In genomic region chr1:51947116-51947515, GRCm38 (mm10) we compare ENCODE assay signal across 28 mouse cellular contexts. TPM values are rescaled to one million over a fixed set of nuclear protein-coding genes. Genes with fewer than 3 reads are reported as not detected.
A peak's percentile ranks its signal among the peaks of the same experiment; 100 is the strongest.
DNase-seq lines count a peak whose midpoint lies in the region; ATAC-seq and TF ChIP-seq lines count a peak whose summit lies in the region.
"Had no signal": no experiment of that assay in that cellular context is flagged by ENCODE, and none has a peak within 500 bp of the region (broad histone marks: within the 10 kb centered on the region; RNA-seq: fewer than 3 reads in every experiment).

No protein-coding gene starts in this region.

- no peak for TF ChIP-seq CTCF in hindbrain, postnatal 0 days (IDR thresholded peaks at IDR 0.05; ENCODE audit: low read depth)

- H3K4me1 ChIP-seq in hindbrain, postnatal 0 days (ENCODE audit: insufficient read depth, low read length), result no peaks in the 10 kb centered on the region
- H3K4me1 ChIP-seq in hindbrain, embryonic 12.5 days, result no peaks in the 10 kb centered on the region
- H3K4me1 ChIP-seq: embryonic facial prominence, embryonic 12.5 days; forebrain, embryonic 12.5 days; forebrain, embryonic 15.5 days; heart, embryonic 12.5 days; heart, embryonic 15.5 days; hindbrain, embryonic 10.5 days had no signal

- no peak overlapping the region for H3K4me2 ChIP-seq in hindbrain, postnatal 0 days (ENCODE audit: low read depth, low read length)
- no peak overlapping the region for H3K4me2 ChIP-seq in hindbrain, embryonic 12.5 days (replicated peaks)
- H3K4me2 ChIP-seq: embryonic facial prominence, embryonic 12.5 days; forebrain, embryonic 12.5 days; forebrain, embryonic 15.5 days; heart, embryonic 12.5 days; heart, embryonic 15.5 days; hindbrain, embryonic 14.5 days had no signal

- H3K9ac ChIP-seq in hindbrain, postnatal 0 days (replicated peaks; ENCODE audit: low read length), result no peak overlapping the region
- H3K9ac ChIP-seq in hindbrain, embryonic 12.5 days, result no peak overlapping the region
- H3K9ac ChIP-seq: embryonic facial prominence, embryonic 12.5 days; forebrain, embryonic 12.5 days; forebrain, embryonic 15.5 days; heart, embryonic 12.5 days; heart, embryonic 15.5 days; hindbrain, embryonic 14.5 days had no signal

- no peaks in the 10 kb centered on the region for H3K36me3 ChIP-seq in hindbrain, postnatal 0 days (ENCODE audit: insufficient read depth, low read length)
- no peaks in the 10 kb centered on the region for H3K36me3 ChIP-seq in hindbrain, embryonic 12.5 days
- H3K36me3 ChIP-seq: embryonic facial prominence, embryonic 12.5 days; forebrain, embryonic 12.5 days; forebrain, embryonic 15.5 days; G1E; heart, embryonic 12.5 days; heart, embryonic 15.5 days; hindbrain, embryonic 10.5 days had no signal

- H3K27ac ChIP-seq in hindbrain, postnatal 0 days, result no peak overlapping the region
- no peak overlapping the region for H3K27ac ChIP-seq in hindbrain, embryonic 12.5 days
- H3K27ac ChIP-seq: embryonic facial prominence, embryonic 12.5 days; forebrain, embryonic 12.5 days; forebrain, embryonic 15.5 days; heart, embryonic 15.5 days; hindbrain, embryonic 10.5 days; hindbrain, embryonic 14.5 days had no signal

- WGBS in hindbrain, postnatal 0 days, result 56% methylated on average over 4 of the region's 4 CpGs
- WGBS in hindbrain, embryonic 12.5 days, result 80% methylated on average over 4 of the region's 4 CpGs

- H3K4me3 ChIP-seq in hindbrain, postnatal 0 days (ENCODE audit: low read length), result no peak overlapping the region
- H3K4me3 ChIP-seq in hindbrain, embryonic 12.5 days, result no peak overlapping the region
- H3K4me3 ChIP-seq: embryonic facial prominence, embryonic 12.5 days; erythroblast, embryonic 14.5 days; forebrain, embryonic 12.5 days; forebrain, embryonic 15.5 days; heart, embryonic 12.5 days; heart, embryonic 15.5 days; hindbrain, embryonic 10.5 days had no signal

- DNase-seq in cerebellum, postnatal 14 days, result peak; percentile 45 to 69
- no peak for DNase-seq in cerebellum, adult 8-10 months
- peak; percentile 20 for DNase-seq in hindbrain, postnatal 0 days (ENCODE audit: low spot score)
- peak; percentile 27 for DNase-seq in Muller cell, postnatal 12 days (ENCODE audit: inconsistent ontology term)
- no peak for DNase-seq in T-cell, adult 2 months (ENCODE audit: low spot score)
- DNase-seq: adrenal gland, adult 8-10 months; adrenal gland, postnatal 25 days; B cell, adult 2 months; cerebellum, adult 2 months; gastrocnemius, postnatal 25 days; heart, adult 18-20 months; heart, postnatal 10 days; heart, postnatal 36 days; kidney, adult 2 months had no signal

- ATAC-seq in hindbrain, postnatal 0 days, result no peak
- ATAC-seq in hindbrain, embryonic 12.5 days (ENCODE audit: low FRiP score), result no peak
- ATAC-seq: activated CD4-positive, CD25-positive, alpha-beta regulatory T cell, adult 4 months; forebrain, embryonic 15.5 days; intestine, postnatal 0 days had no signal

- no peaks in the 10 kb centered on the region for H3K9me3 ChIP-seq in hindbrain, postnatal 0 days (ENCODE audit: low read length)
- H3K9me3 ChIP-seq in hindbrain, embryonic 12.5 days (replicated peaks), result no peaks in the 10 kb centered on the region
- H3K9me3 ChIP-seq: embryonic facial prominence, embryonic 12.5 days; forebrain, embryonic 12.5 days; forebrain, embryonic 15.5 days; G1E; heart, embryonic 12.5 days; heart, embryonic 15.5 days; hindbrain, embryonic 10.5 days had no signal

- H3K27me3 ChIP-seq in hindbrain, postnatal 0 days (ENCODE audit: insufficient read depth, low read length), result no peaks in the 10 kb centered on the region
- H3K27me3 ChIP-seq in hindbrain, embryonic 12.5 days, result no peaks in the 10 kb centered on the region
- H3K27me3 ChIP-seq: CH12.LX; embryonic facial prominence, embryonic 12.5 days; forebrain, embryonic 12.5 days; forebrain, embryonic 15.5 days; heart, embryonic 12.5 days; heart, embryonic 15.5 days had no signal

RNA-seq across cellular contexts. Expression of gene Myo1b, which starts 31.2 kb away (rescaled TPM):
- total RNA-seq in hindbrain, postnatal 0 days (2014; rRNA removed), result 20.3 and 27.9 TPM in 2 replicates
- polyA plus RNA-seq in hindbrain, postnatal 0 days (2015; fragmentation: Nextera tagmentation; extraction: Ambion mirVana), result 44.7 and 45.2 TPM in 2 replicates
- polyA plus RNA-seq in hindbrain, embryonic 12.5 days (2016; fragmentation: Nextera tagmentation; extraction: Ambion mirVana), result 110 and 116 TPM in 2 replicates
- polyA plus RNA-seq: erythroblast, embryonic 14.5 days; G1E had no signal

RNA-seq across cellular contexts. Expression of gene Stat4, which starts 39.8 kb away (rescaled TPM):
- total RNA-seq in hindbrain, postnatal 0 days (2014; rRNA removed), result 0.07 and 0.78 TPM in 2 replicates
- 0.31 and 0.40 TPM in 2 replicates for polyA plus RNA-seq in hindbrain, postnatal 0 days (2015; fragmentation: Nextera tagmentation; extraction: Ambion mirVana)
- 0.73 and 0.88 TPM in 2 replicates for polyA plus RNA-seq in hindbrain, embryonic 12.5 days (2016; fragmentation: Nextera tagmentation; extraction: Ambion mirVana)
- total RNA-seq: gastrocnemius, adult 8-10 months; gastrocnemius, postnatal 25 days had no signal
- polyA plus RNA-seq: erythroblast, embryonic 14.5 days; G1E had no signal

Comparison
In these comparisons a context has a peak if more than half of its experiments do, and no peak if none do; other contexts are left out.
1. DNase-seq: peak in cerebellum, postnatal 14 days (2 of 2), hindbrain, postnatal 0 days (single experiment) and Muller cell, postnatal 12 days (single experiment); none in cerebellum, adult 8-10 months (single experiment) and T-cell, adult 2 months (single experiment).